Mouse (Mus musculus): Measurements from ENCODE around the gene Tlr6.

Tlr6 gene

DNA sequence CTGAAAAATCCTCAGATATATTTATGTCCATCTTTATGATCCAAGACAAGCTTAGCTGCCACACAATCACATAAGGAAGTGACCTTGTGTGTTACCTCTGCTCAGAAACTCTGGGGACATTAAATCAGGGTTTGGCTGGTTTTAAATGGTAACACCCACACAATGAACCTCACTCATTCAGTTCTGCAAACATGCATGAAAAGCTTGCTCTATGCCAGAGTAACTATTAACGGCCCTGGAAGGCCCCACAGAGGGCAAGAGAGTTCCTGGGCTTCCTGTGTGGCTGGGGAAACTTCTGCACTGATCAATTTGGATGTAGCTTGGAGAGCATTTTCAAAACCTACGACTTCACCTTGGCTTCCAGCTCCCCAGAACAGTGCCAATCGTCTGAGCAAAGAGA lies 27.7 kb downstream of the Tlr6 start:
- DNase-seq (ENCODE audit: low read depth) = no peak

- no peak for DNase-seq (ENCODE audit: low read depth)
These were observed 37.0 kb downstream of the Tlr6 start for GRCm38 (mm10) chr5:64922891-64923381.

DNA sequence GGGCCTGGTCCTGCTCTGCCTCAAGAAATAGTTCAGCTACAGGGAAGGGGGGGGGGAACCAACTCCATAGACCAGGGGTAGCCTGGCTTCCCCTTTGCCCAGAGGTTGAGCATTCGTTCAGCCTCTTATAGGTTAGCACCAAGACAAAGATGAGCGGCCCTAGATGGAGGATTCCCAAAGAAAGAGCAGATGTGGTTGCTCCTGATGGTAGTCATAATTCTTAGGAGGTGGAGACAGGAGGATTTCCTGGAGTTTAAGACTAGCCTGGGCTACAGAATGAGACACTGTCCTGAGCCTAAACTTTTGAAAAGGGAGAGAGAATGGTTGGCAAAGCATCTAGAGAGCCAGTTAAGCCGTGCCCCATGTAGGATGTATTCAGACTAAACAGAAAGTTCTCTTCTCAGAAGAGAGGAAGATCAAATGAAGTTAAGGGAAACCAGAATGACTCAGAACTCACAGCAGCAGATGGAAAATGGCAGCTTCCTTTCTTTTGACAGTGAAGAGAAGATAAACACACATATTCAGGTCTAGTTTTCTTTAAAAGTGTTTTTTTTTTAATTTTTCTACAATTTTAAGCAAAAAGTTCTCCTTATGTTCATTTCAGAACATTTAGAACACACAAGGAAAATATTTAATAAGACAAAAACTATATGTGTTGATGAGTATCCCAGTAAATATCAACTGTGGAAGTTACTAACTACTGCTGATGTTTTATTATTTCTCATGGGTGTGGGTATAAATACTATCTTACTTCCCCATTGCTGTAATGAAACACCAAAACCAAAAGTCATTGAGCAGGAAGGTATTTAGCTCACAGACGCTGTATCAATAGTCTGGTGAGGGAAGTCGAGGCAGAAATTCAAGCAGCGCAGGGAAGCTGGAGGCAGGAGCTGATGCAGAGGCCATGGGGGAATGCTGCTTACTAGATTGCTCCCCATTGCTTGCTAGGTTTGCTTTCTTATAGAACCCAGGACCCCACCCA lies 41.0 kb downstream of the Tlr6 start:
- no peak for DNase-seq (ENCODE audit: low read depth)

DNA sequence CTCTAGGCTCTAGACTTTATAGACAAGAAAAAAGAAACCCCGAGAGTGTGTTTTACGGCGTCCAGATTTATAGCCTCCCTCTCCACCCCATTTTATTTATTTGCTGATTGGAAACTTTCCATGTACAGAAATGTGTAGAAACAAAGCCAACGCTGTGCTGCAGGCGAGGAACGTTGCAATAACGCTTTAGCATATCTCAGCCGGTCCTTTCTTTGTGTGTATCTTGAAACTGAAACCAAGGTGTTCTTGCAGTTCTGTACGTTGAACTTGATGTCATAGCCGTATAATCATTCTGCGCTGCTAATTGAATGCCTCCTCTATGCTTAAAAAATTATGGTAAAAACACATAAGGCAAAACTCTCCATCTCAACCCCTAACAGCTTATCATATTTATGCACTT lies 42.2 kb downstream of the Tlr6 start:
- DNase-seq (ENCODE audit: low read depth) = no peak

- DNase-seq (ENCODE audit: low read depth) = no peak
These were observed 42.7 kb downstream of the Tlr6 start for GRCm38 (mm10) chr5:64917161-64917560.

- no peak for DNase-seq (ENCODE audit: low read depth)
These were observed 51.2 kb downstream of the Tlr6 start for GRCm38 (mm10) chr5:64908585-64909284.

- no peak for DNase-seq (ENCODE audit: low read depth)
These were observed 52.0 kb downstream of the Tlr6 start for GRCm38 (mm10) chr5:64907906-64908305.

DNA sequence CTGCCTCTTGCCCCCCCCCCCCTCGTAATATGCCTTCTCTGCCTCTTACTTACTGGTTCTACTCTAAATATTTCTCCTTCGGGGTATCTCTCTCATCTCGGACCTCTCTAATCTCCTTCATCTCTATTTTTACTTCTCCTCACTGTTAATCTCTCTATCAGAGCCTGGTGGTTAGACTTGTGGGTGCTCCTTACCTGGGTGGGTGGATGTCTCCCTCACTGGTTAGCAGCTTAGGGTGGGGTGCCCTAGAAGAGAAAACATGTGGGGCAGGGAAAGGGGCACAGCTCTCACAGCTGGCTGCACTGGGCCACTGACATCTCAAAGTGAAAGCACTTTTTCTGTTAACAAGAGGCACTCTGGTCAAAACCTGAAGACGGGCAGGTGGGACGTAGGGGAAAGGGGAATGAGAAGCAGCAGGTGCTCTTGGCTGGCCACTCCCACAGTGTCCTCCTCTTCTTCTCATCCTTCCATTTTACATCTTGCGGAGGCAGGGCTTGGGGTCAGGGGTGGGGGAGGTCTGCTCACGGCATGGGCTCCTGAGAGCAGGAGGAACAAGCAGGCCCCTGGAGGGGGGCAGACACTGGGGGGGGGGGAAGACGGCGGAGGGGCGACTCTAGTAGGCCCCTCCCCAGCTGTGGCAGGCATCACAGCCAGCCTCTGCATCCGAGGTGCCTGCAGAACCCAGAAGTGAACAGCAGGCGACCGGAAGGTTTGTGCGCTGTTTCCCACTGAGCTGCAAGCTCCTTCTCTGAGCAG lies 54.2 kb downstream of the Tlr6 start:
- DNase-seq (ENCODE audit: low read depth) = no peak

Data from c-Kit-positive CD71-positive TER-119-negative erythroid progenitor cells, embryonic 14.5 days (primary cell).